Mouse (Mus musculus) brain, embryonic 14.5 days (tissue): ENCODE measurements around the gene Grin2d.

Source experiments
- CTCF ChIP-seq: fragments of 200-500 bp; IDR thresholded peaks from 2 replicates; pipeline ENCODE4 v1.5.1; 2012; ENCODE audit warnings: inconsistent platforms, mild to moderate bottlenecking, moderate library complexity, borderline replicate concordance; ENCODE audit not compliant: insufficient read depth, insufficient read length; ENCODE audit errors: extremely low read depth
- POLR2A ChIP-seq: fragments of 200-500 bp; IDR thresholded peaks from 2 replicates; pipeline ENCODE4 v1.6.1; 2012; ENCODE audit warnings: mild to moderate bottlenecking, inconsistent platforms, borderline replicate concordance; ENCODE audit not compliant: poor library complexity, insufficient read depth, insufficient read length, severe bottlenecking; ENCODE audit errors: extremely low read depth

GRCm38 (mm10) chr7:45794971-45795370 lies 83.2 kb downstream of the Grin2d start:
- TF ChIP-seq POLR2A (no peak), CTCF (no peak)
